Mouse (Mus musculus): ENCODE results near the gene Drd1.

The Drd1 gene

GRCm38 (mm10) chr13:54073066-54073465, 17.6 kb upstream of the Drd1 start:
- peak; percentile 20 for DNase-seq (ENCODE audit: low spot score)

GRCm38 (mm10) chr13:54072526-54073057, 17.1 kb upstream of the Drd1 start:
- DNase-seq (ENCODE audit: low spot score) = no peak

GRCm38 (mm10) chr13:54071606-54072331, 16.3 kb upstream of the Drd1 start, which contains the start of gene Sfxn1:
Sfxn1 (plus strand) TSS chr13:54071869.
- peak; percentile 64 for DNase-seq (ENCODE audit: low spot score)

- no peak for DNase-seq (ENCODE audit: low spot score)
These were observed 15.5 kb upstream of the Drd1 start for GRCm38 (mm10) chr13:54071011-54071410.

GRCm38 (mm10) chr13:54067617-54068166, 12.2 kb upstream of the Drd1 start:
- no peak for DNase-seq (ENCODE audit: low spot score)

GRCm38 (mm10) chr13:54066081-54066746, 10.7 kb upstream of the Drd1 start:
- DNase-seq (ENCODE audit: low spot score) = no peak

GRCm38 (mm10) chr13:54063292-54063691, 7.8 kb upstream of the Drd1 start:
- no peak for DNase-seq (ENCODE audit: low spot score)

GRCm38 (mm10) chr13:54062068-54062467, 6.6 kb upstream of the Drd1 start:
- DNase-seq (ENCODE audit: low spot score) = no peak

- no peak for DNase-seq (ENCODE audit: low spot score)
These were observed 543 bp downstream of the Drd1 start for GRCm38 (mm10) chr13:54054962-54055361.

GRCm38 (mm10) chr13:54051641-54052040, 3.9 kb downstream of the Drd1 start:
- no peak for DNase-seq (ENCODE audit: low spot score)

GRCm38 (mm10) chr13:54048679-54049352, 6.7 kb downstream of the Drd1 start:
- no peak for DNase-seq (ENCODE audit: low spot score)

GRCm38 (mm10) chr13:54040256-54040655, 15.2 kb downstream of the Drd1 start:
- no peak for DNase-seq (ENCODE audit: low spot score)

GRCm38 (mm10) chr13:54037936-54038335, 17.6 kb downstream of the Drd1 start:
- no peak for DNase-seq (ENCODE audit: low spot score)

GRCm38 (mm10) chr13:54035541-54035940, 20.0 kb downstream of the Drd1 start:
- no peak for DNase-seq (ENCODE audit: low spot score)

- DNase-seq (ENCODE audit: low spot score) = no peak
These were observed 21.9 kb downstream of the Drd1 start for GRCm38 (mm10) chr13:54033653-54034052.

- no peak for DNase-seq (ENCODE audit: low spot score)
These were observed 28.4 kb downstream of the Drd1 start for GRCm38 (mm10) chr13:54027079-54027478.

GRCm38 (mm10) chr13:54023311-54023710, 32.2 kb downstream of the Drd1 start:
- DNase-seq (ENCODE audit: low spot score) = no peak

GRCm38 (mm10) chr13:54008716-54009115, 46.8 kb downstream of the Drd1 start:
- DNase-seq (ENCODE audit: low spot score) = no peak

All from urinary bladder, postnatal 14 days (tissue).